Mouse (Mus musculus) c-Kit-negative CD71-positive TER-119-positive erythroid progenitor cells, embryonic 14.5 days (primary cell): Measurements from ENCODE around the gene Heg1.

Experiments used
- DNase-seq: peaks from one replicate; pipeline ENCODE4 v3.0.0-alpha.2; 2013; ENCODE audit warnings: low read depth, low spot score

Gene Heg1

DNA sequence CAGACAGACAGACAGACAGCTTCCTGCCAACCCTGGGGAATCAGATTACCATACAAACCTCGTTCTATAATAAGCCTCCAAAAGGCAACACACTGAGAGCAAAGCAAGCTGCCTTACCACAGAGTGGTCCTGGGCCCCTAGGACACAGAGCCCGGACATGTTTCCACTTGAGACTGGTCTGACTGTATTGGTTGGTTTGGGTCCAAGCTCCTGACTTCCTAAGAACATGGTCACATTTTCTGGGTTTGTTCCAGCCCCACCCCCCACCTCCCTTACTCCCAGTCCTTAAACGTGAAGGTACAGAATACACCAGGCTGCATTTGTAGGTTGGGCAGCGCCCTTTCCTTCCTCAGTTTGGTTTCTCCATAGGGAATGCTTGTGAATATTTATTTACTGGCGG, 57.6 kb downstream of the Heg1 start:
- no peak for DNase-seq

DNA sequence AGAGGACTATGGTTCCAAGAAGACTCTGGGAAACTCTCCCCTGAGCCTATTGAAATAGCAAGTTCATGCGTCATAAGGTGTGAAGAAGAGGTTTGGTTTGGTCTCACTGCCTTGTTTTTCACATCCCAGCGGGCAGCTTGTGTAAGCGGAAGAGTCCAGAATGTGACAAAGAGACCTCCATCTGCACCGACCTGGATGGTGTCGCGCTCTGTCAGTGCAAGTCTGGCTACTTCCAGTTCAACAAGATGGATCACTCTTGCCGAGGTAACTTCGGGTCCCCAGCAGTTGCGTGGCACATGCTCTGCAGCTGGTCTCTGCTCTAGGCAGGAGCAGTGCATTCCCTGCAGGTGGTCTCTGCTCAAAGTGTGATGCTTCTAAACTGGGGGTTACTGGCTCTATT, 58.1 kb downstream of the Heg1 start:
- no peak for DNase-seq

GRCm38 (mm10) chr16:33744622-33745419, 60.7 kb downstream of the Heg1 start:
- no peak for DNase-seq

DNA sequence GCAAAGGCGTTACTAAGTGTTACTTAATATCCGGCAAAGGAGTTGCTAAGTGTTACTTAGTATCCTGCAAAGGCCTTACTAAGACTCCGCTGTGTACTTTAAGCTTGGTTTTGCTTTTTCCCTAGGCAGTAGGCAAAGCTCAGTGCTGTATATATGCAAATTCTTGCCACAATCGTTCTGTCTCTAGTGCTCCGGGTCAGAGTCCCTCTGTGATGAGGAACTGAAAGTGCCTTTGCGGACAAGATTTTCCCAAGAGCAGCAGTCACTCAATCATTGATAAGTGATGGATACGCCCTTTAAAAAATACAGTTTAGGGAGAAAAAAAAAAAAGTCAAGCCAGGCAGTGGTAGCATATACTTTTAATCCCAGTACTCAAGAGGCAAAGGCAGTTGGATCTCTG, 61.3 kb downstream of the Heg1 start:
- DNase-seq, result no peak

DNA sequence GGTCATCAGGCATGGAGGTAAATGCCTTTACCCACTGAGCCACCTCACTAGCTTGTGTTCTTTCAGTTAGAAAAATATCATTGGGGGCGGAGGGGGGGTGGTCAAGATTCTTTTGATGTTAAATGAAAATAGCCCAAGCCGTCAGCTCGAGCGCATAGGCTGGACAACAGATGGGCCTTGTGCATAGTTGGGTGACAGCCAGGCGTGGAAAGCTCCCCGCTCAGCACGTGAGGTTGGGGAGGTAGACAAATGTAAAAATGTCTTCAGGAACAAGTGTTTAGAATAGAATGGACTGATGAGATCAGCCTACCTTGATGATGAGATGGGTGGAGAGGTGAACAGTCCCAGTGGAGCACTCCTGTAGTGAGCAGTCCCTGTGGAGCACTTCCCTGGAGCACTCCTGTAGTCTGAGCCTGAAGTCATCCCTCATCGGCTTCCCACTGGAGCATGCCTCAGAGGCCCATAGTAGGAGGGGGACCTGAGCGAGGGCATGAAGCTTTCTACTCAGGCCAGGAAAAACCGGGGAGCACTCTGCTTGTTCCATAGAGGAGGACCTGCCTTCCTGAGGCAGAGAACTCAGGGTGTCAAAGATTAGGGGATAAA, 62.0 kb downstream of the Heg1 start:
- no peak for DNase-seq

GRCm38 (mm10) chr16:33747346-33747954, 63.3 kb downstream of the Heg1 start:
- DNase-seq, result no peak

GRCm38 (mm10) chr16:33747994-33748393, 63.8 kb downstream of the Heg1 start:
- DNase-seq, result no peak

DNA sequence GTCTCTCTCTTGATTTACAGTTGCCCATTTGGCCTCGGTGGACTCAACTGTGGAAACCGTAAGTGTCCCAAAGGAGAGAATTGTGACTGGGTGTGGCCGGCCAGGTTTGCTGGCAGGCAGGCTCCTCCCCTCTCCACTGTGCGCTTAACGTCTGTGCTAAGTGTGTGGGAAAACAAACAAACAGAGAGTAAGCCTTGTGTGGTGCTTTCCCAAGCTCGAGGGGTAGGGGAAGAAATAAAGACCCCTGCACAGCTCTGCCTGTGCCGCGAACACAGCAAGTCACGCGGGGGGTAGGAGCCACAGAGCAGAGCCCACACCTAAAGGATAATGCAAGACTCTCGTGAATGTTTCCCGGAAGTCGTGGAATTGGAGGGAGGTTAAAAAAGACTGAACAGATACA, 67.0 kb downstream of the Heg1 start:
- DNase-seq, result peak; percentile 15

GRCm38 (mm10) chr16:33751590-33751989, 67.4 kb downstream of the Heg1 start:
- no peak for DNase-seq

DNA sequence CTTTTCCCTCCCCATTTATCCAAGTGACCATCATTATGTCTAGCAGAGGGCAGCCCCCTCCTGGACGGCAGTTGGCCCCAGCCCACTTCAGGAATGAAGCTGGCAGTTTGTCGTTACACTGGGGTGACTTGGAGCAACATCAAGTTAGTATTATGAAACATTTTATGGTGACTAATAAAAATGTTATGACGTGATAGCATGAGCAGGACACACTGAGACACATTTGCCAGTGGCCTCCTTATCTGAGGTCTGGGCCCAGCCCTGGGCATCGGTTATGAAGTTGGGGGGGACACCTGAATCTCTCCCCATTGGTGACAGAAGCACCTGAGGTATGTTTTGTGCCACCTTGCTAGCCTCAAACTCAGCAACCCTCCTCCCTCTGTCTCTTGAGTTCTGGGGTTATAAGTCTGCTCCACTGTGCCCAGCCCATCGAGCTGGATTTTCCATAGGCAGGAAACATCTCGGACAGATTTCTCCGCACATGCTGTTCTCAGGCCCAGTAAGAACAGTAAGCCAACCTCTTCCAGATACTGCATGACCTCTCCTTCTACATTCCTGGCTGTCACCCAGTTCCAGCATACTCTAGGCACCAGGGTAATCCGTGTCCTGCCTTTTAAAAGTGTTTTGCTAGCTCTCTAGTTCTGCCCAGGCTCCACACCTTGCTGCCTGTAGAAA, 68.9 kb downstream of the Heg1 start:
- no peak for DNase-seq

- no peak for DNase-seq
Measured at GRCm38 (mm10) chr16:33755293-33755692, 71.1 kb downstream of the Heg1 start.

- DNase-seq, result no peak
Measured at GRCm38 (mm10) chr16:33755961-33756360, 71.8 kb downstream of the Heg1 start.

DNA sequence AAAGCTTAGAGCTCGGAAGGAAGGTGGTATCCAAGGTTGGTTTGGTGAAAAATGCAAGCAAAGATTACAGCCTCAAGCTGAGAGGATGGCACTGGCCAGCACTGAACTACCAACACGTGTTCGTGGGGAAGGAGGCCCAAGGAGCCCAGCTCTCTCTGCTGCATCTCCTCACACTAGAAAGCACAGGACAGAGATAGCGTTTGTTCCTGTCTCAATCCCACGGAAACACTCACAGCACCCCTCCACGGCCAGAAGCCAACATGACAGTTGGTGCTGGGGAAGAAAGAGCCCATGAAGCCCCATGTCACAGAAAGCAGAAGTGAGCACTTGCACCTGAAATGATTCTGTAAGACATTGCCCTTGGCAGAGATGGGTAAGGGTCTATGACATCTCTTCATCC, 72.2 kb downstream of the Heg1 start:
- DNase-seq, result no peak

DNA sequence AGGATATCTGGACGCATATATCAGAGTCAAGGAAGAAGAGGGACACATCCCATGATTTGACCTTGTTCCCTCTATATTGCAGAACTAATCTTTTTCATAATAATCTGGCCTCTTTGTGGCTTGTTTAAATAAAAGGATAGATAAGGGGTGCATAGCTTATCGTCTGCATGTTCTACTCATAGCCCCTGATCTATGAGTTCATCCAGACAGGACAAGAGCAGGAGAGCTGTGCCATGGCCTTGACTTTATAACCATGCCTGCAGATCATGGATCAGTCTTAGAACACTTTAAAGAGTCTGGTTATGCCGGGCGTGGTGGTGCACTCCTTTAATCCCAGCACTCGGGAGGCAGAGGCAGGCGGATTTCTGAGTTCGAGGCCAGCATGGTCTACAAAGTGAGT, 75.0 kb downstream of the Heg1 start:
- no peak for DNase-seq

- DNase-seq, result no peak
Measured at GRCm38 (mm10) chr16:33760542-33760941, 76.4 kb downstream of the Heg1 start.

- DNase-seq, result no peak
Measured at GRCm38 (mm10) chr16:33760996-33761395, 76.8 kb downstream of the Heg1 start.

GRCm38 (mm10) chr16:33764501-33765193, 80.5 kb downstream of the Heg1 start:
- DNase-seq, result no peak

- DNase-seq, result no peak
Measured at GRCm38 (mm10) chr16:33765477-33765876, 81.3 kb downstream of the Heg1 start.

- no peak for DNase-seq
Measured at GRCm38 (mm10) chr16:33766309-33766708, 82.1 kb downstream of the Heg1 start.

DNA sequence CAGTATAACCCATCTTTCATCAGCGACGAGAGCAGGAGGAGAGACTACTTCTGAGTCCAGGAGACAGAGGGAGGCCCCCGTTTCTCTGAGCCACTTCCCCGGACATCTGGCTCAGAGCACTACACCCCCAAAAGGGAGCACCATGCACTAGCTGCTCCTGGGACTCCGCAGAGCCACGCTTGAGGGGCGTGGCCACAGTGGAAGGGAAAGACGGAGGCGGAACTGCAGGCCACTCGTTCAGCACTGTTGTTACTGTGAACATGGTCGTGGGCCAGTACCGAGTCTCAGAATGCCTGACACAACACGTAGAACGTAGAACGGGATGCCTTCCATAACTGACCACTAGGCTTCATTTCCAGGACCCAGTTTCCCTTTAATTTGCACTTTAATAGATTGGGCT, 82.6 kb downstream of the Heg1 start:
- no peak for DNase-seq

GRCm38 (mm10) chr16:33768491-33769278, 84.5 kb downstream of the Heg1 start:
- DNase-seq, result no peak
